Mouse (Mus musculus) liver, embryonic 14.5 days (tissue): ENCODE measurements around the gene Ryr1. TPM values are rescaled to one million over a fixed set of nuclear protein-coding genes. Genes with fewer than 3 reads are reported as not detected.
A peak's percentile ranks its signal among the peaks of the same experiment; 100 is the strongest.

Experiments used
- ATAC-seq: fragments of 200-750 bp; cut with Nextera tagmentation; 2 replicates; pipeline ENCODE4 v1.8.0; 2017; ENCODE audit warnings: moderate number of reproducible peaks, mild to moderate bottlenecking, moderate library complexity; ENCODE audit not compliant: insufficient read depth
- DNase-seq, 3 experiments: peaks; one replicate each; pipeline ENCODE4 v3.0.0-alpha.2; 2012 to 2013; ENCODE audit warnings: low read depth in 3 of 3, low spot score in 3 of 3
- H3K27ac ChIP-seq: fragments of 300-500 bp; sonication (generic); 2 replicates; pipeline ENCODE4 v1.5.1; 2014; ENCODE audit warnings: moderate library complexity, mild to moderate bottlenecking, control low read depth, inconsistent platforms
- H3K27me3 ChIP-seq: fragments of 300-500 bp; sonication (generic); 2 replicates; pipeline ENCODE4 v1.6.1; 2014; ENCODE audit warnings: mild to moderate bottlenecking, low read length, moderate library complexity; ENCODE audit not compliant: control insufficient read depth, insufficient read depth
- H3K36me3 ChIP-seq: fragments of 300-500 bp; sonication (generic); replicated peaks from 2 replicates; pipeline ENCODE4 v1.6.1; 2014; ENCODE audit warnings: low read depth; ENCODE audit not compliant: control insufficient read depth, insufficient read depth
- H3K4me1 ChIP-seq, 2 experiments: fragments of 200-500 bp in 1 of 2; fragments of 300-500 bp in 1 of 2; sonication (generic) in 1 of 2; replicated peaks; 2 replicates each; pipeline ENCODE4 v1.6.1; 2012 to 2014; ENCODE audit warnings: antibody characterized with exemption in 1 of 2, inconsistent platforms in 1 of 2, low read length in 1 of 2; ENCODE audit not compliant: control insufficient read depth in 2 of 2, insufficient read depth in 2 of 2
- H3K4me2 ChIP-seq: fragments of 300-500 bp; sonication (generic); 2 replicates; pipeline ENCODE4 v1.6.1; 2014; ENCODE audit warnings: low read depth, mild to moderate bottlenecking, control low read depth, moderate library complexity
- H3K4me3 ChIP-seq, 2 experiments: fragments of 200-500 bp in 1 of 2; fragments of 300-500 bp in 1 of 2; sonication (generic) in 1 of 2; 2 replicates each; pipeline ENCODE4 v1.5.1; 2012 to 2014; ENCODE audit warnings: low read depth in 2 of 2, low read length in 2 of 2, mild to moderate bottlenecking in 2 of 2, control low read depth in 1 of 2, inconsistent platforms in 1 of 2, moderate library complexity in 1 of 2; ENCODE audit not compliant: insufficient read depth in 1 of 2
- H3K9ac ChIP-seq: fragments of 300-500 bp; sonication (generic); replicated peaks from 2 replicates; pipeline ENCODE4 v1.6.1; 2014; ENCODE audit warnings: mild to moderate bottlenecking, control low read depth, moderate library complexity
- H3K9me3 ChIP-seq: fragments of 300-500 bp; sonication (generic); 2 replicates; pipeline ENCODE4 v1.6.1; 2016; ENCODE audit warnings: low read length, mixed read lengths; ENCODE audit not compliant: control insufficient read depth
- CTCF ChIP-seq: IDR thresholded peaks from 2 replicates; pipeline ENCODE4 v1.5.1; 2016; ENCODE audit warnings: antibody characterized with exemption, low read depth, control low read depth
- EP300 ChIP-seq: IDR thresholded peaks from 2 replicates; pipeline ENCODE4 v1.6.1; 2016; ENCODE audit warnings: antibody characterized with exemption, low read depth
- WGBS: fragments of 180-500 bp; shearing (Covaris S2); extraction: QIAGEN DNeasy Blood & Tissue Kit; methylation state at CpG from one replicate; pipeline ENCODE4 v1.1.7; 2014; ENCODE audit not compliant: insufficient replicate concordance; 5-methylcytosine and 5-hydroxymethylcytosine counted together
- polyA plus RNA-seq, 2 experiments: library from polyadenylated mRNA; depleted of rRNA in 1 of 2; stranded (reverse) in 1 of 2; unstranded in 1 of 2; fragments of >200 nt; fragmentation: Nextera tagmentation in 1 of 2; extraction: Ambion mirVana in 1 of 2; gene quantifications; 2 replicates each; pipeline versions ENCODE4 v1.2.1 to v1.2.3; 2012 to 2014

Gene Ryr1
- polyA plus RNA-seq, 2 experiments, result 0.06 to 0.08 TPM

GRCm38 (mm10) chr7:28985207-28985606 is 139.8 kb downstream of the Ryr1 start:
- no peak for ATAC-seq
- Histone ChIP-seq H3K27ac (no peak overlapping the region), H3K4me2 (no peak overlapping the region), H3K9ac (no peak overlapping the region), H3K4me1 (peaks cover 16 to 22% of the 10 kb centered on the region in 2 experiments), H3K27me3 (no peaks in the 10 kb centered on the region), H3K36me3 (no peaks in the 10 kb centered on the region), H3K4me3 (no peak overlapping the region), H3K9me3 (no peaks in the 10 kb centered on the region)
- no peak for TF ChIP-seq CTCF
- TF ChIP-seq EP300, result no peak
- WGBS, result 55% methylated on average over 7 of the region's 7 CpGs
- no peak for DNase-seq

GRCm38 (mm10) chr7:28984452-28984851 is 140.5 kb downstream of the Ryr1 start:
- ATAC-seq (no peak), DNase-seq (no peak)
- H3K27ac ChIP-seq, result no peak overlapping the region
- whole genome bisulfite sequencing, result 91% methylated on average over 1 of the region's 1 CpGs
- no peak overlapping the region for H3K4me2 ChIP-seq
- no peak overlapping the region for H3K9ac ChIP-seq
- TF ChIP-seq CTCF (no peak), EP300 (no peak)
- H3K27me3 ChIP-seq, result no peaks in the 10 kb centered on the region
- peaks cover 3% of the 10 kb centered on the region; the same call in 1 of the 2 replicates for H3K36me3 ChIP-seq
- H3K4me1 ChIP-seq, result peaks cover 16 to 22% of the 10 kb centered on the region in 2 experiments
- H3K4me3 ChIP-seq, result no peak overlapping the region
- H3K9me3 ChIP-seq, result no peaks in the 10 kb centered on the region

- 58% methylated on average over 4 of the region's 4 CpGs for WGBS
- no peak for DNase-seq
- peak overlapping the region; percentile 81; the same call in 1 of the 2 replicates for H3K9ac ChIP-seq
- peaks cover 9% of the 10 kb centered on the region for H3K36me3 ChIP-seq
- peaks cover 16 to 22% of the 10 kb centered on the region in 2 experiments for H3K4me1 ChIP-seq
- H3K27me3 ChIP-seq, result no peaks in the 10 kb centered on the region
- peak overlapping the region; percentile 68 for H3K4me2 ChIP-seq
- no peak overlapping the region for H3K27ac ChIP-seq
- TF ChIP-seq CTCF, result no peak
- no peak for TF ChIP-seq EP300
- H3K4me3 ChIP-seq, result peak overlapping the region in 1 of 2 experiments; percentile 90; a peak in 3 of 4 replicates
- no peak for ATAC-seq
- no peaks in the 10 kb centered on the region for H3K9me3 ChIP-seq
Observed at GRCm38 (mm10) chr7:28983849-28984248, 141.1 kb downstream of the Ryr1 start.

- TF ChIP-seq EP300 (no peak), CTCF (no peak)
- Histone ChIP-seq H3K36me3 (peaks cover 16% of the 10 kb centered on the region), H3K9ac (peak overlapping the region; percentile 81), H3K4me2 (peak overlapping the region; percentile 68), H3K27ac (peak overlapping the region; percentile 82), H3K4me3 (peak overlapping the region; percentile 90 to 94), H3K27me3 (no peaks in the 10 kb centered on the region), H3K4me1 (peaks cover 16 to 22% of the 10 kb centered on the region in 2 experiments), H3K9me3 (no peaks in the 10 kb centered on the region)
- WGBS, result 27% methylated on average over 11 of the region's 11 CpGs
- DNase-seq (no peak), ATAC-seq (no peak)
Observed at GRCm38 (mm10) chr7:28983141-28983564, 141.8 kb downstream of the Ryr1 start.

- ATAC-seq (peak; percentile 39), DNase-seq (no peak)
- TF ChIP-seq CTCF (no peak), EP300 (no peak)
- Histone ChIP-seq H3K36me3 (peaks cover 23% of the 10 kb centered on the region), H3K9ac (peak overlapping the region; percentile 81), H3K4me1 (peaks cover 16 to 22% of the 10 kb centered on the region in 2 experiments), H3K9me3 (no peaks in the 10 kb centered on the region), H3K27me3 (no peaks in the 10 kb centered on the region), H3K4me3 (peak overlapping the region; percentile 90 to 94), H3K27ac (peak overlapping the region; percentile 82), H3K4me2 (peak overlapping the region; percentile 68)
- 6% methylated on average over 19 of the region's 19 CpGs for WGBS
Observed at GRCm38 (mm10) chr7:28982274-28983013, 142.5 kb downstream of the Ryr1 start.
